Mouse (Mus musculus) cerebellum, adult 18-20 months (tissue): ENCODE data around the gene Qrsl1.

ENCODE experiments used
- DNase-seq, 2 experiments: peaks; one replicate each; pipeline ENCODE4 v3.0.0; 2021

Gene Qrsl1

GRCm38 (mm10) chr10:43856351-43856750 is 45.2 kb downstream of the Qrsl1 start:
- DNase-seq: no peak

GRCm38 (mm10) chr10:43855916-43856315 is 45.6 kb downstream of the Qrsl1 start:
- no peak for DNase-seq

GRCm38 (mm10) chr10:43851898-43852297 is 49.6 kb downstream of the Qrsl1 start:
- DNase-seq: no peak

- DNase-seq: no peak
Observed at GRCm38 (mm10) chr10:43849478-43849877, 52.1 kb downstream of the Qrsl1 start.

- no peak for DNase-seq
Observed at GRCm38 (mm10) chr10:43846141-43846622, 55.4 kb downstream of the Qrsl1 start.

- DNase-seq: no peak
Observed at GRCm38 (mm10) chr10:43845442-43845841, 56.1 kb downstream of the Qrsl1 start.

GRCm38 (mm10) chr10:43841441-43841840 is 60.1 kb downstream of the Qrsl1 start:
- no peak for DNase-seq

GRCm38 (mm10) chr10:43832868-43833267 is 68.7 kb downstream of the Qrsl1 start:
- DNase-seq: no peak

GRCm38 (mm10) chr10:43830251-43831018 is 71.1 kb downstream of the Qrsl1 start:
- DNase-seq: no peak

GRCm38 (mm10) chr10:43828686-43829015 is 72.9 kb downstream of the Qrsl1 start:
- DNase-seq: no peak

GRCm38 (mm10) chr10:43827958-43828685 is 73.4 kb downstream of the Qrsl1 start:
- DNase-seq: no peak

GRCm38 (mm10) chr10:43826773-43827621 is 74.5 kb downstream of the Qrsl1 start:
- DNase-seq: no peak

GRCm38 (mm10) chr10:43825696-43826095 is 75.8 kb downstream of the Qrsl1 start:
- DNase-seq: no peak

- no peak for DNase-seq
Observed at GRCm38 (mm10) chr10:43824713-43825112, 76.8 kb downstream of the Qrsl1 start.
